Mouse (Mus musculus) adrenal gland, adult (tissue): ENCODE measurements around the gene Snx27.

ENCODE experiments used
- DNase-seq, 2 experiments: peaks; one replicate each; pipeline ENCODE4 v3.0.0; 2022 to 2023; ENCODE audit warnings: low spot score in 1 of 2; ENCODE audit not compliant: inconsistent age in 2 of 2

Gene Snx27

DNA sequence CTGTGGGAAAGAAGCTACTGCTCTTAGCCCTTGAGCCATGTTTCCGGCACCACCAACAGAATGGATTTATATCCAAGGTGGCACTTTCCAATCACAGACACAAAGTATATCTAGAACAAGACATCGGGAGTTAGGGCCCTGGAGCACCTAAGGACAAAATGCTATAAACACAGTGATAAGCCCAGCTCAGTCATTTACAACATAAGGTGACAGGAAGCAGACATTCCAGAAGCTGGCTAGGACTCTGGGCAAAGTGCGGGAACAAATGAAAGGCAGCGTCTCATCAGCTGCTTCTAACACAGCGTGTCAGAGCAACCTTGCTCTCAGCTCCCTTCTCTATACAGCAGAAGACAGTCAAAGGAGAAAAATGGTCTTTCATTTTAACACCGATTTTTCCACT, 8.0 kb downstream of the Snx27 start:
- DNase-seq: no peak

DNA sequence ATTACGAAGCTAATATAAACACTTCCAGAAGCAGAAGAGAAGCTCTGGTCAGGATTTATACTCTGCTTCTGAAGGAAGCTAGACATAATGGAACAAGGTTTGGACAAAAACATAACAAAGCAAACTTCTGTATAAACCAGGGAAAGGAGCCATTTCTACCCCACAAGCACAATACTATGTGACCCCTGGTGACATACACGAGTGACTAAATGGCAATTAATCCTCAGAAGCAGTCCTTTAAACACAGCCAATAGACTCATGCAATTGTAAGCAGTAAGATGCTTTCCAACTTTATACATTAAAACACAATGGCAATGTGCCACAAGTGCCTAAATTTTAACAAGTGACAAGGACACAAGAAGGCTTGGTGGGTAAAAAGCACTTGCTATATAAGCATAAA, 15.3 kb downstream of the Snx27 start:
- DNase-seq: no peak

DNA sequence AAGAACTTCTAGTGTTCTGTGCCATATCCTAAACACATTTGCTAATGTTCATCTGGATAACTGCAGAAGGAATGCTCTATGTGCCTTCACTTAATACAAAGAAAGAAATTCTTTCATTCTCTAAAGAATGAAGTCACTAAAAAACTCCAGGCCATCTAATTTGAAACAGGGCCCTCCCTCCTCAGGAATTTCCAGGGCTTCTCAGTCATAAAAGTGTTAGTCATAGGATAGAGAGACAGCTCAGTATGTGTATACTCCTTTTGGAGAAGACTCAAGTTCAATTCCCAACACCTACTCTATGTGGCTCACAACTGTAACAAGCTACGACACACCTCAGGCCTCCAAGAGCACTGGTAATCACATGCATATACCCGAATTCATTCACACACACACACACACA, 17.0 kb downstream of the Snx27 start:
- DNase-seq: peak in 1 of 2 experiments; percentile 41

DNA sequence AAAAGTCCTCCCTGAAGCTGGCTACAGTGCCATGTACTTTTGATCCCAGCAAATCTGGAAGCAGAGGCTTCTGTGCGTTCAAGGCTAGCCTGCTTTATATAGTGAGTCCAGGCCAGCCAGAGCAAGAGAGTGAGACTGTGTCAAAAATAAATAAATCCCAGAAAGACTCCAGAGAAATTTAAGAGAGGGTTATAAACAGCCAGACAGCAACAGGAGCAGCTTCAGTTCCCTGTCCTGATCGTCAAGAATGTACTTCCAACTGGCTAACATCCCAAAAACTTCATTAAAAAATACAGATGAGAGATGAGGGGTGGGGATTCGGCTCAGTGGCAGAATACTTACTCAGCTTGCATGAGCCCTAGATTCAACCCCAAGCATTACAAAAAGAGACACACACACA, 17.4 kb downstream of the Snx27 start:
- DNase-seq: no peak

DNA sequence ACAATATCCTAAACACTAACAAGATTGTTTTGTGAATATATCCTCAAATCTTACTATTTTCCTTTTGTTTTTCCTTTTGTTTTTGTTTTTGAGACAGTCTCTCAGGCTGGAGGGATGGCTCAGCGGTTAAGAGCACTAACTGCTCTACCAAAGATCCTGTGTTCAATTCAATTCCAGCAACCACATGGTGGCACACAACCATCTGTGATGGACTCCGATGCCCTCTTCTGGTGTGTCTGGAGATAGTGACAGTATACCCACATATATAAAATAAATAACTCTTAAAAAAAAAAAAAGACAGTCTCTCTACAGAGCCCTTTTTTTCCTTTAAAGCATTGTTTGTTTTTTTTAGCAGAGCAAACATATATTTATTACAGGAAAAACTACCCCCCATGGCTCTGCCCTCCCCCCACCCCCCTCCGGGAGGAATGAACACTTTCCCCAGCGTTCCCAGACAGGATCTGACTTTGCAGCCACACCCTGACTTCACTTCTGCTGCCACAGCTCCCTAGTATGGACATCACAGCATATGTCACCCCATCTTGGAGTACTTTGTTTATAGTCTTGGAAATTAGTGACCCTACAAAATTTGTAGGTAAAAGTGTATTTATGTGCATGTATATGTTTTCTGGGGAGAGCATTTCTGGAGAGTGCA, 18.0 kb downstream of the Snx27 start:
- DNase-seq: no peak

DNA sequence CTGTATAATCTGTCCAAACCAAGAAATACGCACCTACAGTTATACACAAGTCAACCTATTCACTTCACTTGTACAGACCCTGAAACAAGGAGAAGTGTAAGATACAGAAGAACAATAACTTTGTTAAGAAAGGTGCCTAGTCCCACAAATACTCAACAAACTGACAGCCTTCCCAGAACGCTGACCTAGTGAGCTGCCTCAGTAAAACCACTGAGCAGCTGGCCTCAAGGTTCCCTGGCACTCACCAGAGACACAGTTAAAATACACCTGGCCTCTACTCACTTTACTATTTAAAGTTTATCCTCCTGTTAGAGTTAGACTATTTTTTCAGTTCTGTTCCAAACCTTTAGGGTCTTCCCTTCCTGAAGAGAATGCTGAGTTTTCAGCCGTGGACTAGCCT, 19.4 kb downstream of the Snx27 start:
- DNase-seq: no peak

DNA sequence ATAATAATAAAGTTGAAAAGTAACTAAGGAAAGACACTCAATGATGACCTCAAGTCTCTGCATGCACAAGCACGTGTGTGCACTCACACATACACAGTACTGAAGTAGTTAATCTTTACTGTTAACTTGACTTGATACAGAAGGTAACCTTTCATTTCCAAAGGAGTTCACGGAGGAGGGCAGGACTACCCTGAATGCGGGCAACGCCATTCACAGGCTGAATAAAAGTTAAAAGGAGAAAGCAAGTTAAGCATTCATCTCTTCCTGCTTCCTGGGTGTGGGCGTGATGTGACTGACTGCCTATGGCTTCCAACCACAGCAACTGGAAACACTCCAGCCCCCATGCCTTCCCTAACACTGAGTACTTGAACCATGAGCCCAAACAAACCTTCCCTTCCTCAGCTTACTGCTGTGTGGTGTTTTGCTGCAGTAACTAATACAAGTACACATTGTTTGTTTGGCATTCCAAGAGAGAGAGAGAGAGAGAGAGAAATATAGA, 22.5 kb downstream of the Snx27 start:
- DNase-seq: no peak

DNA sequence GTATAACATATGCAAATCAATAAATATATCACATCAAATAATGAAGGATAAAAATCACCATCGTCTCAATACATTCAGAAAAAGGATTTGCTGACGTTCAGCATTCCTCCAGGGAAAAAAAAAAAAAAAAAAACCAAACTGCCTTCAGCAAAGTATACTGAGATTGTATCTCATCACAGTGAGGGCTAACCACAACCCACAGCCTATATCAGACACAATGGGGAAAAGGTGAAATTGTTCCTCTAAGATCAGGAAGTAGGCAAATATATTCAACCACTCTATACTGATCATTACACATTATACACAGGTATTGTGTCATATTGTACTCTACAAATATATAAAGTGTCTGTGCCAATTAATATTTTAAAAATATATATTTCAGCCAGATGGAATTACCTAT, 33.5 kb downstream of the Snx27 start:
- no peak for DNase-seq

DNA sequence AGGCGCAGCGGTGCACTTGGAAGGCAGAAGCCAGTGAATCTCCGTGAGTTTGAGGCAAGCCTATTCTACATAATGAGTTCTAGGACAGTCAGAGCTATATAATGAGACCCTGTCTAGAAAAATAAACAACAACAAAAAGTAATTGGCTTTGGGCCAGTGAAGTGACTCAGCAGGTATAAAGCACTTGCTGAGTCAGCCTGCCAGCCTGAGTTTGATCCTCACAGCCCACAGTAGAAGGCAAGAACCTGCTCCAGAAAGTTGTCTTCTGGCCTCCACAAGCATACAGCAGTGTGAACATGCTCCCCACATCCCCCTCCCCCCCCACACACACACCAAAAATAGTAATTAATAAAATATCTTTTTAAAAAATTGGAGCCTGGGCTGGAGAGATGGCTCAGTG, 45.3 kb downstream of the Snx27 start:
- peak in 1 of 2 experiments; percentile 41 for DNase-seq

DNA sequence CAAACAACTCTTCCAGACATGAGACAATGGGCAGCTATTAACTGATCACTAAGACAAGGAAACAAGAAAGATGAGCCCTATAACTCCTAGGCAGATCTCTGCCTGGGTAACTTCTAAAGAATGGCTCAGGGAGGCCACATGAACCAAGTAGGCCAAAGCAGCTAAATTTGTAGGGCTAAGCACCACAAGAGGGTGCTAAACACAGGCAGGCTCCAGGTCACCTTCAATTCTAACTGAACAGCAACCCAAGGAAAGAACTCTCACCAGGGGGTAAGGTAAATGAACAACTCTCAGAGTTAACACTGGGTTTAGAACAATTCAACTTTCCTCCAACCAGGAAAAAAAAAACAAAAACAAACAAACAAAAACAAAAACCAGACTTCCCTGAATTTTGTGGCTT, 48.5 kb downstream of the Snx27 start:
- DNase-seq: peak; percentile 46 to 82

DNA sequence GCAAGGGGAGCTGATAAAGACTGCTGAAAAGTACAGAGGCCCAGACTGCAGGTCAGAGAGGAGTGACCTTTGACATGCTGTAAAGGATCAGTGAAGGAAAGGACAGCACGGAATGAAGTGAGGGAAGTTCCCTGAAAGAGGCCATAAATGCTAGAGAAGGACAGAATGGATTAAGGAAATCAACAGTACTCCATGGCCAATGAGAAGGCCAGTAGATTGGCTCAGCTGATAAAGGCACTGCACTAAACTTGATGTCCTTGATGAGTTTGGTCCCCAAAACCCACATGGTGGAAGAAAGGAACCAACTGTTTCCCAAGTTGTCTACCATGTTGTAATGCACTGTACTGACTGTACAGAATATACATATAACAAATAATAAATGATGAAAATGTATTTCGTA, 55.8 kb downstream of the Snx27 start:
- no peak for DNase-seq

DNA sequence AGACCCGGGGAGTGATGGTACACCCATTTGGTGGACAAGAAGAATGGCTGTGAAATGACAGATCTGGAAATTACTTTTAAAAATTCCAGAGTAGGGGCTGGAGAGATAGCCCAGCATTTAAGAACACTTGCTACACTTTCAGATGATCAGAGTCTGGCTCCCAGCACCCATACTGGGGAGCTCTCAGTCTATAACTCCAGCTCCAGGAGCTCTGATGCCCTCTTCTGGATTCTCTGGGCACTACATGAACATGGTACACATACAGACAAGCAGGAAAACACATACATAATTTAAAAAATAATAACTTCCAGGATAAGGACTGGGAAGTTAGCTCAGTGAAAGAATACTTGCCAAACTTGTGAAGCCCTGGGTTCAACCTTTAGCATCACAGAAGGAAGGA, 75.9 kb downstream of the Snx27 start:
- no peak for DNase-seq

DNA sequence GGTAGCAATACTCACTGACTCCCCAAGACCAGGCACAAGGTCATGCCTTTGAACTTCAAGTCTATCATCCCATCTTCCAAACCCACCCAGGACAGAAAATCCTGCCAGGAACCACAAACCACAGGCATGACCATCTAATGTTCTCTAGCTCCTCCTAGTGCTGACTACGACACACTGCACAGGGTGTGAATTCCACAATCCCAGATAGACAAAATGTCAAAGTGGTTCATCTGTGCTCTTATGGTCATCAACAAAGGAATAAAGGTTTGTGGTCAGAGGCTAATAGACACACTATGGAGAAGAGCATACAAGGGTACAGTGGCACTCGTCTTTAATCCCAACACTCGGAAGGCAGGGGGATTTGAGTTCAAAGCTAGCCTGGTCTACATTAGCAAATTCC, 80.3 kb downstream of the Snx27 start:
- peak in 1 of 2 experiments; percentile 70 for DNase-seq

DNA sequence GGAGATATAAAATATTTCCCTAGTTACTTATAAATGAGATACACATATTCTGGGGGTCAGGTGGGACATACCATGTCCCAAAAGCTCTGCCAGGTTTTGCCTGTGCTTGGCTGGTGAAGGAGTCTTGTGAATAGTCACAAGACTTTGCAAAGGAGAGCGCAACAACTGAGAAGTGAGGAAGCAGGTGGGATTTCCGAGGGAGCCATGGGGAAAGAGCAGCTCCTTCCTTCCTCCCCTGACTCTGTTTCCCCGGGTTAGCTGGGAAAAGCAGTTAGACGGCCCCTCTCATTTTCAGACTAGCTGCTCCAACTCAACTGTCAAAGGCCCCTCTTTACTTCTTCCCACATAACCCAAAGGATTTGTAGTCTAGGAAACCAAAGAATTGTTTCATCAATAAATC, 85.4 kb downstream of the Snx27 start:
- DNase-seq: no peak

DNA sequence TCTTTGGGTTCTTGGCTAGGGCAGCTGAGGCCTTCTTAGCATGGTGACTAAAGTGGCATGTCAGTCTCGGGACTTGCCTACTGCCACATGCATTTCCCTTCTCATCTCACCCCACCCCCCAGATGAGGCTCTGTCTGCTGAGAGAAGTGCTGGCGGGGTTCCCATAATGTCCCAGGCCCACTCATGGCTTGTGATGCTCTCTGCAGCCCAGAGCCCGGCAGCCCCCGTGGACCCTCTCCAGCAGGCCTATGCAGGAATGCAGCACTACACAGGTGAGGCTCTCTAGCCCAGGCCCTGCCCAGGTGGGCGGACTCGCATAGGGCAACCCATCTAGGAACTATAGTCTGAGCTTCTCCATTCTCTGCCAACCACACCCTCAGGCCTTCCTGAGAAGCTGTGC, 94.9 kb downstream of the Snx27 start:
- no peak for DNase-seq

DNA sequence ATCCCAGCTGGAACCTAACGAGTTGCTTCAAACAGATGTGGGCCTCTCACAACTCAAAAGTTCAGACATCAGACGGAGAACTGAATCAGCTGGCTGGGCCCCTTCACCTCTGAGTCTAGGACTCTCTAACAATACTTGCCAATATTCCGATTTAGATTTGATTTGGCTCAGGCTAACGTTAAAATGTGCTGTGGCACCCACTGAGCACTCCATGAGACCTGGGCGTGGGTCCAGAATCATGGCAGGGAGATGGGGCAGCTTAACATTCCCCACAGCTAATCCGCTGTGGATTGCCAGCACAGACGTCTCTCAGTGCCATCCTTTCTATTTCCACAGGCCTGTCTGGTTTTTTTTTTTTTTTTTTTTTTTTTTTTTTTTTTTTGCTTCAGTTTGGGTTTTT, 96.6 kb downstream of the Snx27 start:
- DNase-seq: no peak

DNA sequence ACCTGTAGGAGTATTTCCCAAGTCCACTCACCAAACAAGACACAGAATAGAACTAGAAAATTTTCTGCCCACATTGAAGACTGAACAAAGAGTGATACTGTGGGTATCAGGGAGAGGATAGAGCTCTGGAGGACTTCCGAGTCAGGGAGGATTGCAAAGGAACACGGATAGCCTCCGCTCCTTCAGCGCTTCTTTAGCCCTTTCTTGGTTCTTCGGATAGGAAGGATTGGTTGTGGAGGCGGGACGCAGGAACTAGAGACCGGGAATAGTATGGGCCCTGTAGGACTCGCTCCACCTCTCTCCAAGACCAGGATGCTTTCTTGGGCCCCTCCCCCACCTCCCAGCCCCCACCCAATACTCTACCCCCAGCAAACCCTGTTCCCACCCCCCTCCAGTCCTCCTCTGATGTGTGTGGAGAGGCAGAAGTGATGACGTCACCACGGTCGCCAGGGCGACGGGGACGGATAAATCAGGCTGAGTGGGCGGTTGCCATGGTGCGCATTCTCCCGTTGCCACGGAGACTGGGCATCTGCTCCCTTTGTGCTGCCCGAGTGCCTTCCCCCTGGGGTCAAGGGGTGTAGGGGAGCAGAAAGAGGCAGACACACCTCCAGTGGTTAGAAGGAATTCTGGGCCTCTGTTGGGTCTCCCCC, 98.6 kb downstream of the Snx27 start:
- peak; percentile 56 to 71 for DNase-seq

DNA sequence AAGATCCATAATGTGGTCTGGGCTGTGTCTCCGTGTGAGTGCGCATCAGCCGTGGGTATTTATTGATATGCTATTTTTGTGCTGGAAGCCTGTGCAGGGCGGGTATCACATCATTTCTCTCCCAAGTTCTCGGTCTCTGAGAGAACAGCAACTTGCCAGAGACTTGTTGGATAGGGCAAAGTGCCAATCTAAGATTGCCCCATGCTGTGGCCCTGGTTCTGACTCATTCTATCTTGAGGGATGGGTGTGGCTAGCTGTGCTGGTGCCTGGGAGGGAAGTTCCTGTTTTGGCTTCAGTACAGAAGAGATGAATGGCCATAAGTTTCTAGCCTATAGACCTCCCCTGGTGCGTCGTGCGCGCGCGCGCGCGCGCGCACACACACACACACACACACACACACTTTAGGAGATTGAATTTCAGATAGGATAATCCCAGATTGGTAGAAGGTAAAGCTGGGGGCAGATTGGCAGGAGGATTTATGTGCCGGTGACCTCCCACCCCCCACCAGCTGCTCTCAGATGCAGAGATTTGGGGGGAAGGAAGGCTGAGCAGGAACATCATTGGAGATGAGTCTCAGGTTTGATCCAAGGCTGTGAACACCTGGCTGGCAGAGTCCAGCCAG, 99.6 kb downstream of the Snx27 start:
- peak; percentile 36 to 82 for DNase-seq

DNA sequence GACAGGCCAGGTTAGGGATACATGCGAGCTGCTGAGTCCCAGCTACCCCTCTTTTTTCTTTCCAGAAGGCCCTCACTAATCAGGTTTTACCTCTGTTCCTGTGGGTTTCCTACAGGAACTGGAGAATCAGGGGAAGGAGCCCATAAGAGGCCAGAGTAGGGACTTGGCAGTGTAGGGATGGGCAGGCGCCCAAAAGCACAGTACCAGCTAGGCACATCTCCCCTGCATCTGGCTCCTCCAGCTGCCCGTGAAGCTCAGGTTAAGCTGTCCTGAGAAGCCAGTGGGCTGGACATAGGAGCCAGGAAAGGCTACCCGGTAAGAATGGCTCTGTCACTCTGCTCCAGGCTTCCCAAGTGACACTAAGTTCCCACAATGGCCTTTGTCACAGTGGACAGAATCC, 101.1 kb downstream of the Snx27 start:
- no peak for DNase-seq

DNA sequence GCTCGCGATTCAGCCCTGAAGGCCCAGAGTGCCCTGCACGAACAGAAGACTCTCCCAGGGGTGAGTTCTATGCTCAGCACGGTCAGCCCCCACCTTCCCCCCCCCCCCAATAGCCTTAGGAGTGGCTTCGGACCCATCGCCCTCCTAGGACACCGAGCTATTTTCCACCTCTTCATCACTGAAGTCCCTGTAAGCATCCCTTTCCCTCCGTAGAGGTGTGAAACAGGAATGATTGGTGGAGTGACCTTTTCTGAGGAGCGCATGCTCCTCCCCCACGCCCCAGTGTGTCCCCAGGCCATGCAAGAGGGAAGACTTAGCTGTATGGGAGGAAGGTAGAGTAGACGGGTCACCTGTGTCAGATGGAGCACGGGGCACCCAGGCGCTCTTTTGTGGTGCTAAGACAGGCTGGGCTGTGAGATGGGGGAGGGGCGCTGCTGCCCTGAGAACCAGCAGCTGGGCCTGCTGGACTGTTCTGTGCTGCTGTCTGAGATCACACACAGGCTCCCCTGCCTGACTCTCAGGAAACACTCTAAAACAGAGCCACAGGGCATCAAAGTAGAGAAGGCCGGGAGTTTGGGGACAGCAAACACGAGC, 102.1 kb downstream of the Snx27 start, which contains the start of gene Riiad1:
Gene Riiad1, minus strand, starts transcription at position 51 of the 594 bp plus-strand sequence.
- DNase-seq: no peak

DNA sequence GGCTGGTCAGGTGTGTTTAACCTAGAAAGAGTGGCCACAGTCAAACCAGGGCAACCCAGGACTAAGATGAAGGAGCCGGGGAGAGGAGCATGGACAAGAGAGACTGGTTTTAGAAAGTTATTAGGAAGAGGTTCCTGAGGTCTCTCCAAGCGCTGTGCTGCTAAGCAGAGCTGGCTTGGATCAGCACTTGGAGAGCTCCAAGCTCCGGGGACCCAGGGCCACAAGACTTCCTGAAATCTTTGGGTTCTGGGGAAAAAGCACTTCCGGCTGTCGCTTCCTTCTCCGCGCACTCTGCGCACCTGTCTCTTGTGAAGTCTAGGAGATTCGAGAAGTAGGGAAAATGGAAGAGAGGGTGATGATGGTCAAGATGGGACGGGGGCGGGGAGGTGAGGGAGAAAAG, 103.0 kb downstream of the Snx27 start:
- no peak for DNase-seq

DNA sequence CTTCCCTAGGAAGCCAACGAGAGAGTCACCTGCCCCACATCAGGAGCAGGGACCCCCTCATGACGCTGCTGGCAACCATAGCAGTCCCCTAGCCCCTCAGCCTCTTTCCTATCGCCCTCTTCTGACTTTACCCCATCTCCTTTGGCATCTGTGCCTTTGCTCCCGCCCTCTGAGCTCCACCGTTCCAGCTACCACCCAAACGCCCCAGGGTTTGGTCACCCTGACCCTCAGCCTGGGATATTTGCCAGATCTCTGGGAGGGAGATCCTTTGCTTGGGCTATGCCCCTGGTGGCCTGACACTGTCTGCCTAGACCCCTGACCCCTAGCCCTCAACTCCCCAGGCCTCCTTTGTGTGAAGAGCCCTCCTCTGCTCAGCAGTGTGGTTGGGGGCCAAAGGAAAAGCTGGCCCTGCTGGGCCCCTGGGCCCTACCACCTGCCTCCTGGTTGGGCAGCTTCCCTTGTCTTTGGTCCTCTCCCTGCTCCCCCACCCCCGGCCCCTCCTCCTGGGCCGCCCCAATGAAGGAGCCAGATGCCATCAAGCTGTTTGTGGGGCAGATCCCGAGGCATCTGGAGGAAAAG, 103.8 kb downstream of the Snx27 start:
- DNase-seq: no peak
